8 mouse cellular contexts compared by ENCODE assay signal in genomic region chr4:120287290-120288111, GRCm38 (mm10). TPM values are rescaled to one million over a fixed set of nuclear protein-coding genes. Genes with fewer than 3 reads are reported as not detected.
DNase-seq lines count a peak whose midpoint lies in the region; ATAC-seq and TF ChIP-seq lines count a peak whose summit lies in the region.

Foxo6 (minus strand) TSS chr4:120287349.

- DNase-seq in CD4-positive helper T cell, adult 2 months (ENCODE audit: low read depth, low spot score): peak; percentile 90
- DNase-seq in brain, embryonic 18.5 days (ENCODE audit: low read depth, low spot score): peak; percentile 90
- DNase-seq in kidney, postnatal 0 days (ENCODE audit: low spot score): peak; percentile 97
- DNase-seq in liver, embryonic 11.5 days (ENCODE audit: low spot score): peak; percentile 95
- DNase-seq in natural killer cell, adult 2 months (ENCODE audit: low spot score in 2 of 2): peak; percentile 85 to 92

- H3K9ac ChIP-seq in heart, embryonic 12.5 days: peak within 1 kb of the TSS; percentile 77
- peak within 1 kb of the TSS; percentile 52 for H3K9ac ChIP-seq in kidney, postnatal 0 days (ENCODE audit: low read depth, low read length)
- peak within 1 kb of the TSS; percentile 51 for H3K9ac ChIP-seq in liver, embryonic 11.5 days (ENCODE audit: low read depth, low read length)
- peak within 1 kb of the TSS; percentile 46 for H3K9ac ChIP-seq in stomach, embryonic 15.5 days

- H3K36me3 ChIP-seq in heart, embryonic 12.5 days: no peaks in the 10 kb centered on the region
- H3K36me3 ChIP-seq in kidney, postnatal 0 days (ENCODE audit: insufficient read depth, low read length): no peaks in the 10 kb centered on the region
- H3K36me3 ChIP-seq in liver, embryonic 11.5 days (ENCODE audit: control insufficient read depth, insufficient read depth, low read length): no peaks in the 10 kb centered on the region
- no peaks in the 10 kb centered on the region for H3K36me3 ChIP-seq in stomach, embryonic 15.5 days

- H3K4me3 ChIP-seq in heart, embryonic 12.5 days: peak within 1 kb of the TSS; percentile 68
- H3K4me3 ChIP-seq in kidney, postnatal 0 days (replicated peaks; ENCODE audit: low read depth, low read length): peak within 1 kb of the TSS; percentile 58
- H3K4me3 ChIP-seq in liver, embryonic 11.5 days (ENCODE audit: low read depth, low read length): peak within 1 kb of the TSS; percentile 61
- H3K4me3 ChIP-seq in stomach, embryonic 15.5 days (replicated peaks): peak within 1 kb of the TSS; percentile 63

- no peaks in the 10 kb centered on the region for H3K9me3 ChIP-seq in heart, embryonic 12.5 days (replicated peaks)
- H3K9me3 ChIP-seq in kidney, postnatal 0 days (replicated peaks; ENCODE audit: low read length): no peaks in the 10 kb centered on the region
- no peaks in the 10 kb centered on the region for H3K9me3 ChIP-seq in liver, embryonic 11.5 days (ENCODE audit: control insufficient read depth, low read length)
- no peaks in the 10 kb centered on the region for H3K9me3 ChIP-seq in stomach, embryonic 15.5 days

- ATAC-seq in erythroid progenitor cell, adult 5-6 weeks (replicated peaks; ENCODE audit: low FRiP score, poor library complexity, severe bottlenecking): 0 out of 2 replicates have a peak, but pooled peaks have one; percentile 39
- ATAC-seq in heart, embryonic 12.5 days (ENCODE audit: insufficient number of reproducible peaks, low FRiP score): peak; percentile 89
- ATAC-seq in kidney, postnatal 0 days (replicated peaks; ENCODE audit: low FRiP score, low read depth): peak; percentile 90
- ATAC-seq in liver, embryonic 11.5 days (replicated peaks; ENCODE audit: low FRiP score): peak; percentile 90
- peak; percentile 87 for ATAC-seq in stomach, embryonic 15.5 days (ENCODE audit: insufficient read depth, low FRiP score, low read depth)

- WGBS in heart, embryonic 12.5 days: under 1% methylated on average over 89 of the region's 99 CpGs
- under 1% methylated on average over 71 of the region's 99 CpGs for WGBS in kidney, postnatal 0 days
- WGBS in liver, embryonic 11.5 days: under 1% methylated on average over 73 of the region's 99 CpGs
- WGBS in stomach, embryonic 15.5 days: under 1% methylated on average over 81 of the region's 99 CpGs

- peak; percentile 94 for TF ChIP-seq CTCF in kidney, postnatal 0 days (IDR thresholded peaks at IDR 0.05; ENCODE audit: low read depth)

- peaks cover 65% of the 10 kb centered on the region for H3K27me3 ChIP-seq in heart, embryonic 12.5 days (replicated peaks)
- H3K27me3 ChIP-seq in kidney, postnatal 0 days (ENCODE audit: insufficient read depth, low read length): peaks cover 29% of the 10 kb centered on the region; the same call in 1 of the 2 replicates
- peaks cover 56% of the 10 kb centered on the region for H3K27me3 ChIP-seq in liver, embryonic 11.5 days (replicated peaks; ENCODE audit: control insufficient read depth, insufficient read depth, low read length)
- H3K27me3 ChIP-seq in stomach, embryonic 15.5 days (replicated peaks): peaks cover 36% of the 10 kb centered on the region

- no peak within 1 kb of the TSS for H3K27ac ChIP-seq in heart, embryonic 12.5 days (ENCODE audit: poor library complexity, severe bottlenecking)
- H3K27ac ChIP-seq in kidney, postnatal 0 days: no peak within 1 kb of the TSS
- H3K27ac ChIP-seq in liver, embryonic 11.5 days (ENCODE audit: low read depth, low read length): no peak within 1 kb of the TSS
- no peak within 1 kb of the TSS; the same call in 1 of the 2 replicates for H3K27ac ChIP-seq in stomach, embryonic 15.5 days

- H3K4me2 ChIP-seq in heart, embryonic 12.5 days: peak within 1 kb of the TSS; percentile 98
- H3K4me2 ChIP-seq in kidney, postnatal 0 days (ENCODE audit: low read length): peak within 1 kb of the TSS; percentile 99
- peak within 1 kb of the TSS; percentile 97 for H3K4me2 ChIP-seq in liver, embryonic 11.5 days
- H3K4me2 ChIP-seq in stomach, embryonic 15.5 days: peak within 1 kb of the TSS; percentile 100

- H3K4me1 ChIP-seq in heart, embryonic 12.5 days (replicated peaks): peaks cover 35% of the 10 kb centered on the region
- H3K4me1 ChIP-seq in kidney, postnatal 0 days (replicated peaks; ENCODE audit: insufficient read depth, low read length): peaks cover 21% of the 10 kb centered on the region
- H3K4me1 ChIP-seq in liver, embryonic 11.5 days (replicated peaks; ENCODE audit: control insufficient read depth, insufficient read depth, low read length): peaks cover 8% of the 10 kb centered on the region; the same call in 1 of the 2 replicates
- H3K4me1 ChIP-seq in stomach, embryonic 15.5 days: peaks cover 20% of the 10 kb centered on the region

RNA-seq across cellular contexts. Expression of gene Foxo6, which starts in this region (rescaled TPM):
- not detected in 2 replicates for total RNA-seq in erythroid progenitor cell, adult 5-6 weeks (2015; ENCODE audit: low replicate concordance)
- not detected in 2 replicates for total RNA-seq in erythroid progenitor cell, adult 5-6 weeks (2017; ENCODE audit: low replicate concordance)
- polyA plus RNA-seq in heart, embryonic 12.5 days (2016; fragmentation: Nextera tagmentation; extraction: Ambion mirVana): 0.06 and 0.08 TPM in 2 replicates
- polyA plus RNA-seq in kidney, postnatal 0 days (2015; fragmentation: Nextera tagmentation; extraction: Ambion mirVana): 0.11 TPM in 1 of 2 replicates, not detected in the other
- 0.06 and 0.14 TPM in 2 replicates for polyA plus RNA-seq in liver, embryonic 11.5 days (2014; fragmentation: Nextera tagmentation; extraction: Ambion mirVana)
- 0.13 and 0.37 TPM in 2 replicates for polyA plus RNA-seq in stomach, embryonic 15.5 days (2015; fragmentation: Nextera tagmentation; extraction: Ambion mirVana)

Comparison
In these comparisons a context has a peak if more than half of its experiments do, and no peak if none do; other contexts are left out.
1. Peak in ATAC-seq in erythroid progenitor cell, adult 5-6 weeks; RNA of the gene not detected or under 1 TPM.
2. Peak in ATAC-seq, H3K4me3 ChIP-seq, H3K9ac ChIP-seq and H3K4me2 ChIP-seq in heart, embryonic 12.5 days; RNA of the gene not detected or under 1 TPM.
3. Peak in DNase-seq, ATAC-seq, H3K4me3 ChIP-seq, H3K9ac ChIP-seq and H3K4me2 ChIP-seq in kidney, postnatal 0 days; RNA of the gene not detected or under 1 TPM.
4. Peak in DNase-seq, ATAC-seq, H3K4me3 ChIP-seq, H3K9ac ChIP-seq and H3K4me2 ChIP-seq in liver, embryonic 11.5 days; RNA of the gene not detected or under 1 TPM.
5. Peak in ATAC-seq, H3K4me3 ChIP-seq, H3K9ac ChIP-seq and H3K4me2 ChIP-seq in stomach, embryonic 15.5 days; RNA of the gene not detected or under 1 TPM.
6. ATAC-seq: peak in every context shown above with its lines; median percentile 90 in kidney, postnatal 0 days; 90 in liver, embryonic 11.5 days; 89 in heart, embryonic 12.5 days; 87 in stomach, embryonic 15.5 days; 39 in erythroid progenitor cell, adult 5-6 weeks.